Mouse (Mus musculus): Measurements from ENCODE around the gene Sult1e1.

DNA sequence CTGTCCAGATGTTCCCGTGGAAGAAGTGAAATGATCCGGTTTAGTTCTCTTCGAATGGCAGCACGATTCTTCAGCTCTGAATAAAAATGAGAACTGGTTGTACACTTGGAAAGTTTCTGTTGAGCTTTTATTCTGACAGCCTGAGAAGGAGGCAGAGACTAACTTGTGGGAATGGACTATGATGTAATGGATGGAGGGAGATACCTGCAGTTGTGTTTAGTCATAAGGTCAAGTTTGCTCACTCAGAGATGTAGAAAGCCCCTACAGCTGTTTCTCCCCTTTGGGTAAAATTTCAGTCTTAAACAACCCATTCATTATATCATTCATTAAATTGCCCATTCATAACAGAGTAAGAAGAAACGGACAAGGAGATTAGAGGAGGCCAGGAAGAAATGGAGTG, at the start of gene Sult1e1:
- TF ChIP-seq CTCF (IDR thresholded peaks at IDR 0.05; ENCODE audit: low read depth) (no peak), EP300 (IDR thresholded peaks at IDR 0.05; ENCODE audit: low read depth) (no peak)
